Comparison of ENCODE assay signal across 11 mouse cellular contexts in the genomic region with DNA sequence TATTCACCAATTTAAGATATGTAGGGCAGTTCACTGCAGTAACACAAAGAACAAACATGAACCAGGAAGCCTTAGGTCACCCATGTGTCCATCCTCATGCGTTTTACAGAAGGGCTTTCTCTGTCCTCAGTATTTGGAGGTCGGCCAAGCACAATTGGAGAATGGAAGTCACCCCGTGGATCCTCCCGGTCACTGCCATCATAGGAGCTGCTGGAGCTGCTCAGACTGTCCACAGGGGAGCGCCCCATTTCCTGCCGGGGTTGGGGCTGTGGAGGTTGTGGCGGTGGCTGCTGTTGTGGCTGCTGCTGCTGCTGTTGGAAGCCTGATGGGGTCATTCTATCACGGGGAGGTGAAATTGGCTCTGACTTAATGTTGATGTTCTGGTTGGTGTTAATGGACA. TPM values are rescaled to one million over a fixed set of nuclear protein-coding genes. Genes with fewer than 3 reads are reported as not detected.
DNase-seq lines count a peak whose midpoint lies in the region; ATAC-seq and TF ChIP-seq lines count a peak whose summit lies in the region.
"Had no signal": no experiment of that assay in that cellular context is flagged by ENCODE, and none has a peak within 500 bp of the region (broad histone marks: within the 10 kb centered on the region; RNA-seq: fewer than 3 reads in every experiment).

No protein-coding gene starts in this region.

- H3K27ac ChIP-seq in kidney, postnatal 0 days, result no peak overlapping the region
- H3K27ac ChIP-seq: hindbrain, embryonic 15.5 days; limb, embryonic 13.5 days; midbrain, embryonic 12.5 days had no signal

- H3K27me3 ChIP-seq in kidney, postnatal 0 days (ENCODE audit: insufficient read depth, low read length), result no peaks in the 10 kb centered on the region
- H3K27me3 ChIP-seq: hindbrain, embryonic 15.5 days; limb, embryonic 13.5 days; midbrain, embryonic 12.5 days had no signal

- TF ChIP-seq CTCF in kidney, postnatal 0 days (IDR thresholded peaks at IDR 0.05; ENCODE audit: low read depth), result peak; percentile 20; the same call in 1 of the 2 replicates

- H3K9ac ChIP-seq in kidney, postnatal 0 days (ENCODE audit: low read depth, low read length), result no peak overlapping the region
- H3K9ac ChIP-seq: hindbrain, embryonic 15.5 days; limb, embryonic 13.5 days; midbrain, embryonic 12.5 days had no signal

- H3K36me3 ChIP-seq in kidney, postnatal 0 days (ENCODE audit: insufficient read depth, low read length), result peaks cover 28% of the 10 kb centered on the region

- 60% methylated on average over 8 of the region's 8 CpGs for WGBS in kidney, postnatal 0 days

- H3K9me3 ChIP-seq in kidney, postnatal 0 days (replicated peaks; ENCODE audit: low read length), result no peaks in the 10 kb centered on the region
- H3K9me3 ChIP-seq: hindbrain, embryonic 15.5 days; limb, embryonic 13.5 days; midbrain, embryonic 12.5 days had no signal

- H3K4me3 ChIP-seq in kidney, postnatal 0 days (replicated peaks; ENCODE audit: low read depth, low read length), result no peak overlapping the region
- H3K4me3 ChIP-seq: hindbrain, embryonic 15.5 days; limb, embryonic 13.5 days; midbrain, embryonic 12.5 days had no signal

- H3K4me1 ChIP-seq in kidney, postnatal 0 days (replicated peaks; ENCODE audit: insufficient read depth, low read length), result no peaks in the 10 kb centered on the region
- H3K4me1 ChIP-seq: midbrain, embryonic 12.5 days had no signal

- ATAC-seq in kidney, postnatal 0 days (replicated peaks; ENCODE audit: low FRiP score, low read depth), result no peak

- peak; percentile 45 to 47 for DNase-seq in cerebellum, adult 18-20 months
- no peak for DNase-seq in cerebellum, postnatal 4 days (ENCODE audit: low spot score in 2 of 2)
- peak; percentile 32 for DNase-seq in layer of hippocampus, adult 9-11 months
- no peak for DNase-seq in layer of hippocampus, postnatal 25 days (ENCODE audit: extremely low spot score in 1 of 2, low spot score in 1 of 2)
- DNase-seq in gastrocnemius, postnatal 14 days, result peak; percentile 30
- peak; percentile 41 for DNase-seq in kidney, postnatal 0 days (ENCODE audit: low spot score)
- no peak for DNase-seq in right cerebral cortex, adult 18-20 months
- no peak for DNase-seq in adipocyte (ENCODE audit: low spot score)

- intact Hi-C loops in gastrocnemius, postnatal 14 days (cut with DNase I; ENCODE audit: low total_unique reads), result no loop called here

- no peak overlapping the region for H3K4me2 ChIP-seq in kidney, postnatal 0 days (ENCODE audit: low read length)
- H3K4me2 ChIP-seq: hindbrain, embryonic 15.5 days; limb, embryonic 13.5 days; midbrain, embryonic 12.5 days had no signal

RNA-seq across cellular contexts. Expression of gene Lysmd4, which starts 12.5 kb away (rescaled TPM):
- 10 to 100 TPM; 32.3 to 37.1 TPM for total RNA-seq in layer of hippocampus, postnatal 25 days (2021)
- total RNA-seq in gastrocnemius, postnatal 14 days (2021), result 10 to 100 TPM; 10.1 to 10.5 TPM
- 14.3 and 14.9 TPM in 2 replicates for polyA plus RNA-seq in kidney, postnatal 0 days (2015; fragmentation: Nextera tagmentation; extraction: Ambion mirVana)

Comparison
In these comparisons a context has a peak if more than half of its experiments do, and no peak if none do; other contexts are left out.
1. DNase-seq: peak in cerebellum, adult 18-20 months (2 of 2), layer of hippocampus, adult 9-11 months (single experiment), gastrocnemius, postnatal 14 days (single experiment) and kidney, postnatal 0 days (single experiment); none in cerebellum, postnatal 4 days (0 of 2), layer of hippocampus, postnatal 25 days (0 of 2), right cerebral cortex, adult 18-20 months (single experiment) and adipocyte (single experiment).